Mouse (Mus musculus): ENCODE data around the gene Trim66.

GRCm38 (mm10) chr7:109524763-109525162 lies 16.8 kb upstream of the Trim66 start:
- TF ChIP-seq CTCF (IDR thresholded peaks at IDR 0.05; ENCODE audit: insufficient read depth, low read length): no peak
- TF ChIP-seq POLR2A (IDR thresholded peaks at IDR 0.05; ENCODE audit: borderline replicate concordance, extremely low read depth, low read depth, low read length): no peak
